Mouse (Mus musculus) heart, adult 2 months (tissue): ENCODE results near the gene Kcnj8. TPM values are rescaled to one million over a fixed set of nuclear protein-coding genes. Genes with fewer than 3 reads are reported as not detected.
A peak's percentile ranks its signal among the peaks of the same experiment; 100 is the strongest.

ENCODE experiments used
- DNase-seq, 2 experiments: peaks; one replicate each; pipeline ENCODE4 v3.0.0; 2021
- H3K27ac ChIP-seq: fragments of 200-600 bp; 2 replicates; pipeline ENCODE4 v1.8.1; 2022
- H3K27me3 ChIP-seq: fragments of 200-500 bp; 2 replicates; pipeline ENCODE4 v1.6.1; 2012; ENCODE audit warnings: mild to moderate bottlenecking, low read length, inconsistent platforms, mixed read lengths; ENCODE audit not compliant: control insufficient read depth, insufficient read depth
- H3K36me3 ChIP-seq: fragments of 200-500 bp; 2 replicates; pipeline ENCODE4 v1.6.1; 2012; ENCODE audit warnings: low read length, inconsistent platforms; ENCODE audit not compliant: control insufficient read depth, insufficient read depth
- H3K4me1 ChIP-seq: fragments of 200-500 bp; 2 replicates; pipeline ENCODE4 v1.6.1; 2011; ENCODE audit warnings: low read length; ENCODE audit not compliant: control insufficient read depth, insufficient read depth
- H3K4me3 ChIP-seq: fragments of 200-600 bp; 2 replicates; pipeline ENCODE4 v1.8.1; 2022
- H3K79me2 ChIP-seq: fragments of 200-500 bp; replicated peaks from 2 replicates; pipeline ENCODE4 v1.6.1; 2012; ENCODE audit warnings: mild to moderate bottlenecking, inconsistent platforms, low read length, moderate library complexity, mixed read lengths; ENCODE audit not compliant: control insufficient read depth, insufficient read depth
- H3K9ac ChIP-seq: fragments of 200-500 bp; 2 replicates; pipeline ENCODE4 v1.6.1; 2012; ENCODE audit warnings: low read depth, mild to moderate bottlenecking, control low read depth, inconsistent platforms, low read length, mixed read lengths
- CTCF ChIP-seq: fragments of 200-600 bp; IDR thresholded peaks from 2 replicates; pipeline ENCODE4 v1.8.1; 2022; ENCODE audit warnings: antibody characterized with exemption, mild to moderate bottlenecking, moderate library complexity
- EP300 ChIP-seq: fragments of 200-500 bp; IDR thresholded peaks from 2 replicates; pipeline ENCODE4 v1.6.1; 2011; ENCODE audit warnings: low read depth, low read length, control low read depth; ENCODE audit not compliant: insufficient read depth
- POLR2A ChIP-seq: fragments of 200-500 bp; IDR thresholded peaks from 2 replicates; pipeline ENCODE4 v1.6.1; 2011; ENCODE audit warnings: mild to moderate bottlenecking, low read depth, low read length, control low read depth; ENCODE audit not compliant: insufficient read depth
- whole genome bisulfite sequencing: fragments of 180-500 bp; shearing (Covaris S2); methylation state at CpG from one replicate; pipeline ENCODE4 v1.1.7; 2018; 5-methylcytosine and 5-hydroxymethylcytosine counted together
- intact Hi-C: fragments of 180-260 bp; cut with DNase I; formaldehyde crosslinking; loops from one replicate; pipeline ENCODE4 v1.15.1; 2025
- polyA plus RNA-seq: library from polyadenylated mRNA; depleted of rRNA; stranded (reverse); fragments of >200 nt; gene quantifications from 2 replicates; pipeline ENCODE4 v1.2.3, GENCODE M21; 2012
- total RNA-seq, 2 experiments: library from RNA; stranded (reverse); gene quantifications; 2 replicates each; pipeline ENCODE4 v1.2.3; 2021

Gene Kcnj8
- total and polyA plus RNA-seq, 3 experiments = 21.5 to 32.4 (median 23.6) TPM

DNA sequence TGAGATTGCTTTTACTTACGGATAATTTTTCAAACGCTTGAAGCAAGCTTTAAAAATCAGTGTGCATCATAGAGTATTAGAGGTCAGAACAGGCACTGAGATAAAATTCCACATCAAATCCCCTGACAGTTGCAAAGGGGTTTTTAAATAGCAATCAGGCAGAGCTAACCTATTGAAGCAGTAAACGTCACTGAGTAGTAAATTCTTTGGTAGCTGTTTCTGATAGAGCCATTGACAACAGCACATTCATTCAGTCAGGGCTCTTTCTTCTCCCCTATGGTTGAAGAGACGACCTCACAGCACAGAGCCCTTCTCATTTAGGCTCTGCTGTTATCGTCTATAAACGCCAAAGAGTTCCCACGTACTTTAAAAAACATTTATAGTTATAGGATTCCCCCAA, 35.7 kb upstream of the Kcnj8 start:
- Histone ChIP-seq H3K4me1 (no peaks in the 10 kb centered on the region), H3K9ac (no peak overlapping the region), H3K79me2 (no peaks in the 10 kb centered on the region), H3K27ac (no peak overlapping the region; the same call in 1 of the 2 replicates), H3K27me3 (no peaks in the 10 kb centered on the region), H3K4me3 (no peak overlapping the region), H3K36me3 (peaks cover 4% of the 10 kb centered on the region)
- 50% methylated on average over 7 of the region's 7 CpGs for WGBS
- no peak for DNase-seq
- TF ChIP-seq CTCF (no peak), EP300 (no peak), POLR2A (no peak)
- intact Hi-C loops = loop anchor here (5.0 kb wide), 1 partner anchor 40 kb away; no protein-coding TSS in a partner anchor

- H3K79me2 ChIP-seq = no peaks in the 10 kb centered on the region
- TF ChIP-seq CTCF (no peak), POLR2A (no peak), EP300 (no peak)
- DNase-seq = no peak
- H3K4me3 ChIP-seq = no peak overlapping the region
- H3K4me1 ChIP-seq = no peaks in the 10 kb centered on the region
- WGBS = 76% methylated on average over 6 of the region's 6 CpGs
- intact Hi-C loops = no loop called here
- H3K36me3 ChIP-seq = peaks cover 3% of the 10 kb centered on the region
- H3K27ac ChIP-seq = no peak overlapping the region
- H3K9ac ChIP-seq = no peak overlapping the region
- no peaks in the 10 kb centered on the region for H3K27me3 ChIP-seq
Observed at GRCm38 (mm10) chr6:142602772-142603171, 31.4 kb upstream of the Kcnj8 start.

DNA sequence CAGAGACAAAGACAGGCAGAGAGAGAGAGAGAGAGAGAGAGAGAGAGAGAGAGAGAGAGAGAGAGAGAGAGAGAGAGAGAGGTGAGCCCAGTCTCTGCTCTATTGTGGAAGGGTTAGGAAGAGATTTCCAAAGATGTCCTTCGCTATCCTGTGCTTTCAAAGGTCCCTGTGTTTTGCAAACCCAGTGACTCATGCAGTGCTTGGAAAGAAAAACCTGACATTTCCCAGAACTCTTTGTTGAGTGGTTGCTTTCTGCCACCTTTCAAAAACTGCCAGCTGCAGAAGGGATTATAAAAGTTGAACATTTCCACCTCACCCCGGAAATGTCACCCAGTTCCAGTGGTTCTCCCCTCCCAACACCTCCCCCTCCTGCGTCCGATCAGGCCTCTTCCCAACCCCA, 7.4 kb upstream of the Kcnj8 start:
- Histone ChIP-seq H3K27me3 (no peaks in the 10 kb centered on the region), H3K9ac (no peak overlapping the region), H3K36me3 (no peaks in the 10 kb centered on the region), H3K4me3 (no peak overlapping the region), H3K79me2 (no peaks in the 10 kb centered on the region), H3K27ac (no peak overlapping the region), H3K4me1 (no peaks in the 10 kb centered on the region)
- TF ChIP-seq EP300 (no peak), POLR2A (no peak), CTCF (no peak)
- intact Hi-C loops = no loop called here
- no peak for DNase-seq
- 73% methylated on average over 4 of the region's 4 CpGs for WGBS

- 63% methylated on average over 6 of the region's 6 CpGs for WGBS
- intact Hi-C loops = no loop called here
- Histone ChIP-seq H3K9ac (no peak overlapping the region), H3K36me3 (no peaks in the 10 kb centered on the region), H3K27me3 (no peaks in the 10 kb centered on the region), H3K79me2 (no peaks in the 10 kb centered on the region), H3K4me1 (no peaks in the 10 kb centered on the region), H3K4me3 (no peak overlapping the region), H3K27ac (no peak overlapping the region)
- TF ChIP-seq EP300 (no peak), POLR2A (no peak), CTCF (no peak)
- no peak for DNase-seq
Observed at GRCm38 (mm10) chr6:142577801-142578200, 6.4 kb upstream of the Kcnj8 start.

- TF ChIP-seq POLR2A = peak; percentile 29; the same call in 1 of the 2 replicates
- TF ChIP-seq EP300 = no peak
- no peak for TF ChIP-seq CTCF
- Histone ChIP-seq H3K9ac (no peak overlapping the region), H3K4me3 (no peak overlapping the region), H3K36me3 (no peaks in the 10 kb centered on the region), H3K79me2 (no peaks in the 10 kb centered on the region), H3K4me1 (no peaks in the 10 kb centered on the region; the same call in 1 of the 2 replicates), H3K27ac (peak overlapping the region; percentile 36), H3K27me3 (0 out of 2 replicates have a peak, but pooled peaks cover 2% of the 10 kb centered on the region)
- WGBS = 43% methylated on average over 6 of the region's 6 CpGs
- no peak for DNase-seq
- intact Hi-C loops = loop anchor here (5.0 kb wide), 2 partner anchors 46 to 164 kb away; no protein-coding TSS in a partner anchor
Observed at GRCm38 (mm10) chr6:142572876-142573275, 1.5 kb upstream of the Kcnj8 start.

DNA sequence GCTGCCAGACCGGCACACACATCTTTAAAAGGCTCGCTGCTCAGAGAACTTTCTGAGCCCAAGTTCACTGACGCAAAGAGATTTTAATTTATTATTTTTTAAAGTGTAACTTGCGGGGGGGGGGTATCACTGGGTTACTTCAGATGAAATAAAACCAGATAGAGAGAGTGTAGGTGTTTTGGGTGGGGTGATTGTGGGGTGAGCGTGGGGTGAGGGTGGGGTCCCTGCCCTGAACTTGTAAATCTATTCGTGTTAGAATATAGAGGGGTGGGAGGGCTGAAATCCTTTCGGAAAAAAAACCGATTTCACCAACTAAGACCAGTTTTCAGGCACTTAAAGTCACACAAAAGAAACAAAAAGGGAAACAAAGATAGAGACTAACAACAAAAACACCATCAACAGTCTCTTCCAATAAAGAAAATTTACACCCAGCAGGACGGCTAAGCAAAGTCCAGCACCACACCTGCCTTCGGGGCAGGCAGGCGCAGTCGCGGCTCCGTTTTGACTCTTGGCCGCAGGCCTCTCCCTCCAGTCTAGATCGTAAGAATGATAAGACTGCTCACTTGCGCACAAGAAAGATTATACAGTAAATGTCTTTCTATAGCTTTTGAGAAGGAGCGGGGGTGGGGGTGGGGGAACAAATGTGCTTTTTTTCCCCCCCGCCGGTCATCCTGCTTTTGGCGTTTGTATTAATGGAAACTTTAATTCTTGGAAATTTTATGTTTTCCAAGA, 381 bp upstream of the Kcnj8 start:
- H3K79me2 ChIP-seq = no peaks in the 10 kb centered on the region
- 9% methylated on average over 21 of the region's 21 CpGs for WGBS
- intact Hi-C loops = loop anchor here (5.0 kb wide), 2 partner anchors 44 to 166 kb away; no protein-coding TSS in a partner anchor
- TF ChIP-seq EP300 = no peak
- no peak for TF ChIP-seq CTCF
- no peak for TF ChIP-seq POLR2A
- H3K27ac ChIP-seq = peak overlapping the region; percentile 70
- no peaks in the 10 kb centered on the region; the same call in 1 of the 2 replicates for H3K4me1 ChIP-seq
- H3K4me3 ChIP-seq = peak overlapping the region; percentile 56
- H3K36me3 ChIP-seq = no peaks in the 10 kb centered on the region
- 0 out of 2 replicates have a peak, but pooled peaks cover 2% of the 10 kb centered on the region for H3K27me3 ChIP-seq
- H3K9ac ChIP-seq = peak overlapping the region; percentile 43
- DNase-seq = no peak
